Mouse (Mus musculus) mouse trophoblast stem cell (cell line): Measurements from ENCODE around the gene Iglon5.

Experiments used
- in situ Hi-C, 2 experiments: fragments of 300-500 bp; cut with MseI, MboI; formaldehyde crosslinking; loops; 2 replicates in 1 of 2; 3 replicates in 1 of 2; pipeline ENCODE4 v1.15.1; 2025

The Iglon5 gene

GRCm38 (mm10) chr7:43489631-43490125 is at the start of gene Iglon5:
TSS of gene Iglon5 (minus strand) at chr7:43490075.
- in situ Hi-C loops: no loop called here

GRCm38 (mm10) chr7:43538524-43538923 is 48.6 kb upstream of the Iglon5 start:
- in situ Hi-C loops: no loop called here

GRCm38 (mm10) chr7:43532936-43533505 is 43.1 kb upstream of the Iglon5 start:
- in situ Hi-C loops: no loop called here

- in situ Hi-C loops: no loop called here
These were observed 40.4 kb upstream of the Iglon5 start for GRCm38 (mm10) chr7:43530216-43530785.

GRCm38 (mm10) chr7:43525313-43525712 is 35.4 kb upstream of the Iglon5 start:
- in situ Hi-C loops: no loop called here

- in situ Hi-C loops: no loop called here
These were observed 32.9 kb upstream of the Iglon5 start for GRCm38 (mm10) chr7:43522776-43523175.

GRCm38 (mm10) chr7:43518341-43518740 is 28.5 kb upstream of the Iglon5 start:
- in situ Hi-C loops: no loop called here

GRCm38 (mm10) chr7:43515076-43515475 is 25.2 kb upstream of the Iglon5 start:
- in situ Hi-C loops: no loop called here

GRCm38 (mm10) chr7:43512519-43512918 is 22.6 kb upstream of the Iglon5 start:
- in situ Hi-C loops: no loop called here

GRCm38 (mm10) chr7:43511707-43512478 is 22.0 kb upstream of the Iglon5 start:
- in situ Hi-C loops: no loop called here

GRCm38 (mm10) chr7:43495343-43496021 is 5.6 kb upstream of the Iglon5 start:
- in situ Hi-C loops: no loop called here

GRCm38 (mm10) chr7:43490861-43491260 is 986 bp upstream of the Iglon5 start:
- in situ Hi-C loops: no loop called here

- in situ Hi-C loops: no loop called here
These were observed 308 bp upstream of the Iglon5 start for GRCm38 (mm10) chr7:43490182-43490584.

GRCm38 (mm10) chr7:43488646-43489045 is 1.2 kb downstream of the Iglon5 start:
- in situ Hi-C loops: no loop called here

- in situ Hi-C loops: no loop called here
These were observed 6.6 kb downstream of the Iglon5 start for GRCm38 (mm10) chr7:43483236-43483635.

GRCm38 (mm10) chr7:43482090-43482716 is 7.7 kb downstream of the Iglon5 start:
- in situ Hi-C loops: no loop called here

GRCm38 (mm10) chr7:43481191-43481590 is 8.7 kb downstream of the Iglon5 start:
- in situ Hi-C loops: no loop called here

GRCm38 (mm10) chr7:43476376-43476775 is 13.5 kb downstream of the Iglon5 start:
- in situ Hi-C loops: no loop called here

- in situ Hi-C loops: no loop called here
These were observed 14.2 kb downstream of the Iglon5 start for GRCm38 (mm10) chr7:43475706-43476105.

- in situ Hi-C loops: no loop called here
These were observed 19.5 kb downstream of the Iglon5 start for GRCm38 (mm10) chr7:43470373-43470772.

- in situ Hi-C loops: no loop called here
These were observed 23.7 kb downstream of the Iglon5 start for GRCm38 (mm10) chr7:43466099-43466694.
